Mouse (Mus musculus) spleen, adult 18-20 months (tissue): ENCODE data around the gene Gm37419.

Source experiments
- DNase-seq, 2 experiments: peaks; one replicate each; pipeline ENCODE4 v3.0.0; 2022; ENCODE audit warnings: mixed read lengths in 2 of 2

Gm37419 gene

DNA sequence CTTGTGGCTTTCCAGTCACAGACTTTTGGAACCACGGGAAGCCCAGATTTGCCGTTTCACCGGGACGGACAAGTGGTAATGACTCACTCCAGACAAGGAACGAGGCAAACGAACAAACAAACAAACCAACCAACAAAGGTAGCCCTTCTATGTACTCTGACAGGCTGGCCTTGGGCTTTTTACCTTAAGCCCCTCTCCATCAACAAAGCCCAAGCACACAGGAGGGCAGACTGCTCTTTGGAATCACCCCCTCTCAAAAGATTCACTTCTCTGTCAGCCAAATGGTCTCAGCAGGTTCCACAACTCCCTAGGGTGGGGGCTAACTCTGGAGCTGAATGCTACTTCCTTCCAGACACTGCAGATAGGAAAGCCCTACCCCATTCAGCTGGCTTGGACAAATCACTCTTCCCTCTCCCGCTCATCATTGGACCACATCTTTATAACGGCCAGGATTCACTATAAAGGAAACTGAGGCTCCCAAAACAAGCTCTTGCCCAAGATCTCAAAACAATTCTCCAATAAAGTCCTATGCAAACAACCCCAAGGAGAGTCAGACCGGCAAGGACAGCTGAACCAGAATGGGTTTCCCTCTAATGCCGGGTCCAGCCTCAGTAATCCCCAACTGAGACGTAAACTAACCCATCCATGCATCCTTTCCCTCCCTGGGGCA, 7.9 kb upstream of the Gm37419 start:
- no peak for DNase-seq

DNA sequence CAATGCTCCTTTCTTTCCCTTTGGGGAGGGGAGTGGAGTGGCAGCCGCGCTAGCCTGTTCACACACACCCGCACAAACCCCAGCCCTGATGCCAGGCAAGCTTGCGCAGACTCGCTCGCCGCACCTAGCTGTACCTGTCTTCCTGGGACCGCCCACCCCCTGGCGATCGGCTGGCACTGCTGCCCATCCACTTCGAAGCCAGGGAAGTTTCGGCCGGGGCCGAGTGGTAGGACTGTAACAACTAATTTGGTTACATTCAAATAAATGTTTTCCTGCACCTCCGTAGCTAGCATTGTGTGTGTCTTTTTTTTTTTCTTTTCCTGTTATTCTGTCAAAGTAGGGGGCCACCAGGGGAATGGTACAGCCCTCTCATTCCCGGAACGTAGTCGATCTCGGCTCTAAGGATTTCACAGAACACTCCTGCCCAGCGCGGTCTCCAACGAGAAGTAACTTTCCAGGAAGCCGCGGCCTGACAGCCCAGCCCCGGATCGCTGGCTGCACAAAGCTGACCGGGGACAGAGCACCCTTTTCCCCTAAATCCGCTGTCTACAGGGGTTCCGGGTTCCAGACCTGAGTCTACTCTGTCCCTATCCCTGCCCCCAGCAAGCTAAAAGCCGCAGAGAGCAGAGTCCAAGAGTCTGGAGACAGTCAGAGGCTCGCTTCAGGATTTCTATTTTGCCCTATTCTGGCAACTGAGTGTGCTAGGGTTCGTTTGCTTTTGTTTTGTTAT, 7.1 kb upstream of the Gm37419 start:
- no peak for DNase-seq

DNA sequence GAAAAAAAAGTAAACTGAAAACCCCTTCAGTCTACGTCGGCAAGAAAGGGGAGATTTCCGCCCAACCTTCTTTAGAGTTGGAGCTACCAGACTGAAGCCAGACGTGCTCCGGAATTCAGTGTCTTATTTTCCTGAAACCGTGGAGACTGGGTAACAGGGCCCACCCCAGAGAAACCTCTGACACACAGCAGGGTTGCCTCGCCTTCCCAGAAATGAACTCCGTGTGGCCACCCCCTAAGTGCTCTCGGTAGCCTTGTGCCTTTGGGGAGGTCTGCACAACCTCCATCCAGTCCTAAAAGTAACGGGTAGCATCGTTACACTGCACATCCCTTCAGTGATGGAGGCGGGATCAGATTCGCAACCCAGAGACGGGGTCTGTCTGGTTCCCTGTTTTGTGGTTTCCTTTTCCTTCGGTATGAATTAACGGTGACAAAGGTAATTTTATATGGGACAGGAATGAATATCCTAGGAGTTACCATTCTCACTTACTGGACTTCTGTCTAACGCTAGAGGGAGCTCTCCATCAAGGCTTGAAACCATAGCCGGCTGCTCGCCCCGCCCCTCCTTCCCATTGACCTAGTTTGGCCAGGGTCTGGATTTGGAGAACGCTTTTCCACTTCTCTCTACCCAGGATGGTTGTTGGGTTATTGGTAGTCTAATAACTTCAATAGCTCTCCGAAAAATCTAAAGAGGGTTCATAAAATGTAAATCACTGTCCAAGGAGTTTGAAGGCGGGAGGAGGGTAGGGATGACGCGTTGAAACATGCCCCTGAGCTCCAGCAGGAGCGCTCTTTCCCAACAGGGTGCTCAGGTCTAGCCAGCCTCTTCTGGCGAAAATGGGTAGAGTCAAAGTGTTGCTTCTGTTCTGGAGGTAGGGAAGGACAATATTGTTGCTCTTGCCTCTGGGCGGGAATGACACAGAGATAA, 6.1 kb upstream of the Gm37419 start:
- DNase-seq, result peak; percentile 46 to 67

DNA sequence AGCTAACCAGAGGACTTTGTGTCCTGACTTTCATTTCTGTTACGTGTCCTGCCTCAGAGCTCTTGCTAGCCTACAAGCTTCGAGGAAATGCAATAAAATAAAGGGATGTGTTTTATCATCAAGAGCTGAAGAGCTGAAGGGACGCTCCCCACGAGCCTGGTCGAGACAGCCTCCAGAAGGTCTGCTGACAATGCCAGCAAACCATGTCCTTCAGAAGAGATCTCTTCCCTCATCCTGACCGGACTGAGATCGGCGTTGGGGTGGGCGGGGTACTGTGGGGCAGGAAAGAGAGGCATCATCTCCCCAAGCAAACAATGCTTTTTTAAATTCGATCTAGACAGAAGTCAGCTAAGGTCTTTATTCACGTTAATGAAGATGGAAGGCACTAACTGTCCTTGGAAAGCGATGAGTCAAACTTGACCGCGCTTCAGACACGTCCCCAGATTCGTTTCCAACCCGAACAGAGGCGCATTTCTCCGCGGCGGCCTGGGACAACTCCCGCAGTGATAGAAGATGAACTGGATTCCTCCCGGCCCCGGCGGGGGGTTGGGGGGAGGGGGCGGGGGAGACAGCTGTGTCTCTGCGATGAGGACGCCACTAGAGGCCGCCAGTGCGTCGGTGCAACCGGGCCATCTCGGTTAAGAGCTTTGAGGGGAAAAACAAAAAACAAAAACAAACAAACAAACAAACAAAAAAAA, 5.2 kb upstream of the Gm37419 start:
- peak; percentile 45 to 73 for DNase-seq

DNA sequence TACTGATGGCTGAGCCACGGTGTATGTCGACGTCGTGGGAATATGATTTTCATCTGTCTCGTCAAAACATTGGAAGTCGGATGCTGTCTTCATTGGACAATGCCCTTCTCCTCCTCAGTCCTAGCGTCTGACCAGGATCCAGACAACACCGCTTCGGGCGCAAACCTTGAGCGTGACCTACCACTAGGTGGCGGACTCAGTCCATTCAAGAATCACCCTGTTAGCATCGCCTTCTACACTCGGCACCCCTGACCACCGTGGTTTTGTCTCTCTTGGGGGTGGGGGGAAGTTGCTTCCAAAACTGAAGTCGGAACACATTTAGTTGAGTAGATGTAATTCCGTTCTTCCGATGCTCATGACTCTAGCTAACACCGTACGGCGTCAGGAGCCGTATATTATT, 4.1 kb upstream of the Gm37419 start:
- peak; percentile 72 to 87 for DNase-seq

DNA sequence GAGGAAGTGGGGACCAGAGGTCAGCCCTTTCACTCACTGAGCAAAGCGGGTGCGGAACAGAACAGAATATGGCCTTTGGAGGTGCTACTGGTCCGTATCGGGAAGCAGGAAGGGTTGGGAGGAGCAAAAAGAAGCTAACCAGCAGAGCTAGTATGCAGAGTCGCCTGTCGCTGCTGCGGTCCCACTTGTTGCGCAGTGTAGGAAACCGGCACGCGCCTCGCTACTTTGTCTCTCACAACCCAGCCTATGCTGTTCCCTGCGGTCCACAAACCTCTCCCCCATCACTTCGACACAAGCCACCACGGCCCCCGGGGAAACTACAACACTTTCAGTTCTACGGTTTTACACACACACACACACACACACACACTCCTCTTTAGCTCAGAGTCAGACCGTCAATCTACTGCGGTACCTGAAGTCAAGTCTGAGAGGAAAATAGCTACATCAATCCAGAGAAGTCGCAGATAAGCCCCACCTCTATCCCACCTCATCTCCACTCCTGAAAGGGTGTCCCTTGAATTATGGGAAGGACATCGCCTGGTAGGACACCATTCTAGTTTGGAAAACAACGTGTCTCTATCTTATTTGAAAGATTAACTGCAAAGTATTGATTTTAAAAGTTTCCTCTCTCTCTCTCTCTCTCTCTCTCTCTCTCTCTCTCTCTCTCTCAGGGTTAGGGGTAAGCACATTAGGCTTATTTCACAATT, 3.4 kb upstream of the Gm37419 start:
- peak; percentile 42 to 58 for DNase-seq

DNA sequence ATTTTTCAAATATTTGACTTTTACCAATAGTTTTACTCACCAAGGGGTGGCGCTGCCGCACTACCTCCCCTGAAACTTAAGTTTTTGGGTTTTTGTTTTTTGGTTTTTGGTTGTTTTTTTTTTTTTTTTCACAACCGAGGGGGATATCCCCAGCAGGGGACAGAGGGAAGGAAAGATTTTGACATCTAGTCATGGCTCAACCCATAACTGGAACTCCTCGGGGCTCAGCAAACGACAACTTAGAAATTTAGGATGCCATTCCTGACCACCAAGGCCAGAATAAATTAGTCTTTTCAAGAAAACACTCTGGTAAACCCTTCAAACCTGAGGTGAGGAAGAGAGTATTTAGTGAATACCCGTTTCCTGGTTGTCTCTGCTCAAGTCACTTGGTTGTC, 2.8 kb upstream of the Gm37419 start:
- peak in 1 of 2 experiments; percentile 76 for DNase-seq

DNA sequence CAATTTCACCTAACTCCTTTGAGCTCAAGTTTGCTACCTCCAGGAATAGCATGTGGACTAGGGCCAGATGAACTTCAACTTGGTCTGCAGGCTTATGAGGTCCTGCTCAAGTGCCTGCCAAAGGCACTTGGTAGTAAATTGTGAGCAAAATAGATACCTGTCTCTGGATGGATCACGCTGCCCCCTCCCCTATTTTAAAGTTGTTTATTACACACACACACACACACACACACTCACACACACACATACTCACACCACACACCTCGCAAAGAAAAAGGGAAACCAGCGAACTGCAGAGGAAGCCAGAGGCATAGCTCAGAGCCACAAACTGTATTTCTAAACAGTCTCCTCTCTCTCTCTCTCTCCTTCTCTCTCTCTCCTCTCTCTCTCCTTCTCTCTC, 2.1 kb upstream of the Gm37419 start:
- DNase-seq, result no peak

DNA sequence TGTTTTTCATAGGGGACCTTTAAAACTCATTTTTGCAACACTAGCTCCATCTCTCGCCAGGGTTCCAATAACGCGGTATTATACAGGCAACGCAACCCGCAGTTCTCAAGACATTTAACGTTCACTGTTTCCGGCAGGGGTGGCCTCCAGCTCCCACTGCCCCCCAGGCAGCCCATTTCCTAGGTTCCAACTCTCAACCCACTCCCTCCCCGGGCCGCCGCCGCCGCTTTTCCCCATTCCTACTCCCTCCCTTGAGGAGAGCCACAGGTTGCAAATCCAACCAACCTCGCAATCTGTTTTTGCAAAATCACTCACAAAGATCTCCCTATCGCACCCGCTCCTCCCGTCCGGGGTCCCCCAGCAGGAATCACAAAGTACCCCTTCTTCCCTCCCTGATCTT, 1.4 kb upstream of the Gm37419 start:
- DNase-seq, result peak in 1 of 2 experiments; percentile 43

DNA sequence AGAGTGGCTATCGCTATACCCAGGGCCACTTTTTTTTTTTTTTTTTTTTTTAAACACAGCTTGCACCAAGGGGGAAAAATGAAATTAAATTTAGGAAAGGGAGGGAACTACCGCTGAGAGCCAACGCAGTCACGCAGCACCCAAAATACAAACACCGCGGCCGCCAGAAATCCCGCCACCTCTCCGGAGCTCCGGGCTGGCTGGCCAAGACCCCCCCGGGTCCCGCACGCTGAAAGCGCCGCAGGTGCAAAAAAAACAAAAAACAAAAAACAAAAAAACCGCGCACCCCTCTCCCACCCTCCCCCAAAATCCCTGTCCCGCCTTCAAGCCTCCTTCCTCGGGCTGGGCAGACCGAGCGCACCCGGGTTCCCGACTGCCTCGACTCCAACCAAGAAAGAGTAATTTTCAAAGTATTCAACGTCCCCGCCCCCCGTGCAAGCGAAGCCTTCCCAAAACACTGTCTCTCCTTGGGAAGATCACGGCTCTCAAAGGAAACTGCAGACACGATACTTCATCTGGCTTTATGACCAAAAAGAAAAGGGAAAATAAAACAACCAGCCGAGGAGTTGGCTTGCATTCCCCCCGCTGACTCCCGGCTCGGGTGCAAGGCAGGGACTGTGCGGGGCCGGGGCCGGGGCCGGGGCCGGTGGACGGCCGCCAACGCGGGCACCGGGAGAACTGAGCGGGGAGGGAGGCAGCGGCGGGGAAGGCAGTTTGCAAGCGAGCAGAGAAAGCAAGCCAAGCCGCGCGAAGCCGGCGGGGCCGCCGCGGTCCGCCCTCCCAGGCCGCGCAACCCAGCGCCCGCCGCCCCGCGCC, 733 bp upstream of the Gm37419 start:
- peak; percentile 44 to 62 for DNase-seq

DNA sequence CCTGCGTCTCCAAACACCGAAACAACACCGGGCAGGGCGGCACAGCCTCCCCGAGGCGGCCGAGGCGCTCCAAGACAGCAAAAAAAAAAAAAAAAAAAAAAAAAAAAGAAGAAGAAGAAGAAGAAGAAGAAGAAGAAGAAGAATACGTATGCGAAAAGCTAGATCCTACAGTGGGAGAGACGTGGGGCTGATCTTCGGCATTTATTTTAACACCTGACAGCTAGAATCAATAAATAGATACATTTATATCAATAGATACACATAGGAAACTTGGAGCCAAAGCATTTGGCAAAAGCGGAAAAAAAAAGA, 171 bp upstream of the Gm37419 start:
- no peak for DNase-seq

DNA sequence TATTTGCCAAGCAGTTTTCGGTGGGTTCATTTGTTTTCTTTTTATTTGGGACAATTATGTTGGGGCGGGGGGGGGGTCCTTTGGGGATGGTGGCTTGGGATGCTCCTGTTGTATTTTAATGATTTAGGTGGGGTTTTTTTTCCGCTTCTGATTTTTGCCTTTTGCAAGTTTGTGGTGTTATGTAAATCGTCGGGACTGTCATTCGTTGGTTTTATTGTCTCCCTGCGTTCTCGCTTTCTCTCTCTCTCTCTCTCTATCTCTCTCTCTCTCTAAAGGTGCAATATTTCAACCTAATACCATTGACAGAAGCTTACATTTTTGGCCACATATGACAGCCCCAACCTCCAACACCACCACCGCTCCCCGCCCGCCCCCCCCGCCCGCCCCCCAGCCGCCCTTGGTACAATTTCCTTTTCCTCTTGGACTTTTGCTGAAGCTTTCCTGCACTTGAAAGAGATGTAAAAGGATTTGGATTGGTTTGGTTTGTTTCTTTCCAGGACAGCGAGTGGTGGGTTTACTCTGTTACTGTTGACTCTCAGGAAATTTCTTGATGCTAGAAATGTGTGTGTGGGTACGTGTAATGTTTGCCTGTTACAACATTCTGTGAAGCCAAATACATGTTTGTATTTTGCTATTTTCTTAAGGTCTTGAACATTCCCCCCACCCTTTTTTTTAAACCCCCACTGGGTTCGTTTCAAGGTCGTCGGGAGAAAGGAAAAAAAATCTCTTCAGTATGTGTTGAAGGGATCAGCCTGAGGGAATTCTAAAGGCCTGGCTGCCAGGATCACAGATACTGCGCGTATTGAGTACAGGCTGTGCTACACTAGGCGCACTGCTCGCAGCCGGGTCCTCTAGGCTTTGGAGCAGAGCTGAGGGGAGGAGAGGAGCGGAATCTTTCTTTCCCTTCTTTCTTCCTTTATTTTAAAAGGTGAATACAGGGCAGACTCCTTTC, 1.2 kb downstream of the Gm37419 start:
- DNase-seq, result no peak

DNA sequence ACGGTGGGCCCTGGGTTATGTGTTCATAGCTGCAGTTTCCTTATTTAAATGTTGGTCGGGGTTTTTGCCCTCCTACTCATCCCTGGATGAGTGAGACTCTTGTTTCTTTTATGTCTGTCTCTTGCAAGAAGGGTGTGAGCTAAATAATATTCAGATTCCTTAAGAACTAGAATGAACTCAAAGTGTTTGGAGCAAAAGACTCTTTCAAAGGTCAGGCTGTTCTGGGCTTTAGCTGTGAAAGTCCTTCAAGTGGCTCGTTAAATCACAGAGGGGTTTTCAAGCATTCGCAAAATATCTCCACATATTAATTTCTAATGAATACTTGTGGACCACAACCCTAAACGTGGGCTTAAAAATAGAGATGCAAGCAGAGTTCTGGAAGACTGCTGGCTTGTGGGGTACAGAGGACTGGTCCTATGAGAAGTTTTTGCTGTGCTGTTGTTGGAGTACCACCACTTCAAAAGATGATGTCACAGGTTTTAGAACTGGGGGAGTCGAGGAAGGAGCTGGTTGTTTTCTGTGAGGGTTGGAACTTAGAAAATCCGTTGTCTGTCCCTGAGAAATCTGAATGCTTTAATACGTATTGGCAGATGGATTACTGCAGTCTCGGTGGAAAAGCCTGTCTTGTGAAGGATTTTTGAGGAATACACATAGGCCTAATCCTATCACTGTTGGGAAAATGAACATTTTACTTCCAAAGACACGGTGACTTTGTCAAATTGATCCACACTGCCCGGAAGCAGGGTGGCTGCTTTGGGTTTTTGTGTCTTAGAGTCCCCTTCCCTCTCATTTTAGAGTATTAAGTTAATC, 2.1 kb downstream of the Gm37419 start:
- DNase-seq, result no peak

DNA sequence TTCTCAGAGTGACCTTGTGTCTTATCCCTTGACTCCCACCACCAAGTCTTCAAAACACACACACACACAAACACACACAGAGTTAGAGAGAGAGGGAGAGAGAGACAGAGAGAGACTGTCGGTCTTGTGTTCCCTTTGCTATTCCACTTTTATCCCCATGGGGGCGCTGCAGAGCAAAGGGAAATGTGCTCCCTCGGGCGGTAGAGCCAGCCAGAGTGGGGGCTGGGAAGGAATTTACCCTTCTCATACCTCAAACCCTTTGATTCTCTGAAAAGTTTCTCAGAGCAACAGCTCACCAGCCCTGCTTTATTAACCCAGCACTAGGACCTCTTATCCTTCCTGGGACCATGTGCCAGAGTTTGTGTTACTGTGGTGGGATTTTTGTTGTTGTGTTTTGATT, 2.9 kb downstream of the Gm37419 start:
- DNase-seq, result peak; percentile 62 to 87

DNA sequence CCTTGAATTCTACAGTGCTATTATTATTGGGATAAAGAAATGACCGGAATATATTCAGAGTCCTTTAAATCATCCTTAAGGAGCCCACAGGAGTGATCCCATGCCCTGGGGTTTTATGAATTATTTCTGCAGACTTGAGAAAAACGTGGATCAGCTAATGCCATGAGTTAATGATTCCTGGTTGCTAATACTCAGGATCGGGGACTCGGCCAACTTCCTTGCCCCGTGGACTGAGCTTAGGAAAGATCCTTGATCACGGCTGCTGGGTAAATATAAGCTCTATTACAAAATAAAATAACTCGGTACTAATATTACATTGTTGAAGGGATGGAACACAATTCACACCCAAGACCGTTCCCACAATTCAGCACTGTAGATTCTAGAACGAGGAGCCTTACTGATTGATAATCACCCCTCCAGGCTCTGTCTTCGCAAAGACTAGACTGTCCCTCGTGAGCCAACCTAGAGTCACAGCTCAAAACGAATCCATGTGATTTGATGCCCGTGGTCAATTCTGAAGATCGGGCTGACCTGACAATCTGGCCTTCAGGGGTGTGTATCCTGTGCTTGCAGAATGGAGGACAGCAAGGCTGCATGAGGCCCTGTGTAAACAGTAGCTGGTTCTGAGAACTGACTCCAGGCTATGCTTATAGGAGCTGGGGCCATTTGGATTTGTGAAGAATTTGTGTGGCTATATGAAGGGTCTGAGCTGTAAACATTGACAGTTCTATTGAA, 3.7 kb downstream of the Gm37419 start:
- no peak for DNase-seq

DNA sequence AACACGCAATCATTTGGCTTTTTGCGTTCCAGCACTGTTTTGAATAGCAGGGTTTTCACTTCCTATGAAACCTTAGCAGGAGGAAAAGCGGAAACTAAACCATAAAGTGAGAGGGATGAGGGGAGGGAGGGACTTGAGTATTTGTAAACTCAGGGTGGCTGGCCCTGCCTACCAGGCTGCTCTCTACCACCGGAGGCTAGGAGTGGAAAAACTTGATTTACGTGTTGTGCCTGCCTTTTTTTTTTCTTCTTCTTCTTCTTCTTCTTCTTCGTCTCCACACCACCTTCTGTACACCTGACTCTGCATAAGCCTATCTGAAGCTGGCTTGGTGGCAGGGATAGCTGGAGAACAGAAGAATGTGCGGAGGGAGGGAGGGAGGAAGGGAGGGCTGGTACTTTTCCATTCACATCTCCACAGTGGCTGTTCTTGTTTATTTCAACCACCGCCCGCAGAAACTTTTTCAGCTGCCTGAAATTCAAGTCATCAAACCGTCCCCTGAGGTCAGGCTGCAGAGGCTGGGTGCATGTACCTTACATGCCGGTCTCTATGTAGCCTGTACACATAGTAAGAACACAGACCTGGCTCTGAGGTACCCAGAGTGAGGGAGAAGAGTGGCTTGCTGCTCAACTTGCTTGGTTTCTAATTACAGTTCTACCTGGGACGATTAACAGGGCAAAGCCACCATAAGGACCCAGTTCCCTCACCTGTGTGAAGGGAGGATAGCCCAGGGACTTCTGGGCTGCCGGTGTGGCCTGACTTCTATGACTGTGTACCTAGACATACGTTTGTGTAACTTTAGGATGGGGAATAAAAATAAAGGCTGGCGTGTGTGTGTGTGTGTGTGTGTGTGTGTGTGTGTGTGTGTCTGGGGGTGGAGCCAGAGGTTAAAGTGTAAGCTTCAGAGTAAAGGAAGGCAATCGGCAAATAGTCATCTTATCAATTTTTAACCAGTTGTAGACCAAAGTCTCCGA, 5.4 kb downstream of the Gm37419 start:
- DNase-seq, result no peak

DNA sequence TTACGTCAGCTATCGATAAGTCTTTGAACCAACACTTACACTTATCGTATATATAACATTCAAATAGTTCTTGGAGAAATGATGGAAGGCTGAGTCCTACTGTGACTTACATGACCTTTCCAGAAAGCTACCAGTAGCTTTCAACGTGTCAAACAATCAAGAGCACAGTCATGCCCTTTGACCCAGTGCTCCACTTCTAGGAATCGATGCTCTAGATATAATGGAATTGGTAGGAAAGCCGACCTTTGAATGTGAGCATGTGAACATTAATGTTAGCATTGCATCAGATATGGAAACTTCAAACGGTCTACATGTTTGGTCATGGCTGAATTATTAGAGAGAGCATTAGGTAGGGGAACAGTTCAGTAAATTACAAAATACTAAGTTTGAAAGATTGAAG, 8.1 kb downstream of the Gm37419 start:
- no peak for DNase-seq
